Mouse (Mus musculus) MEL (cell line): ENCODE results near the gene Rabgap1l. TPM values are rescaled to one million over a fixed set of nuclear protein-coding genes. Genes with fewer than 3 reads are reported as not detected.

ENCODE experiments used
- DNase-seq: peaks from one replicate; pipeline ENCODE4 v3.0.0; 2011; ENCODE audit warnings: low read depth, low spot score
- H3K27ac ChIP-seq: 2 replicates; pipeline ENCODE4 v1.5.1; 2012; ENCODE audit warnings: low read depth, mild to moderate bottlenecking, control low read depth, low read length, moderate library complexity; ENCODE audit not compliant: control insufficient read depth
- H3K27me3 ChIP-seq, 2 experiments: fragments of 150-350 bp in 1 of 2; sonication (generic) in 1 of 2; 2 replicates each; pipeline ENCODE4 v1.6.1; 2012; ENCODE audit warnings: low read length in 2 of 2, mild to moderate bottlenecking in 2 of 2, improper control_type of control experiment in 1 of 2, moderate library complexity in 1 of 2; ENCODE audit not compliant: insufficient read depth in 2 of 2, control insufficient read depth in 1 of 2
- H3K36me3 ChIP-seq, 2 experiments: 2 replicates each; pipeline ENCODE4 v1.6.1; 2012 to 2014; ENCODE audit warnings: low read length in 2 of 2, improper control_type of control experiment in 1 of 2, inconsistent platforms in 1 of 2, mild to moderate bottlenecking in 1 of 2; ENCODE audit not compliant: insufficient read depth in 2 of 2, control insufficient read depth in 1 of 2
- H3K4me1 ChIP-seq, 2 experiments: fragments of 150-350 bp in 1 of 2; sonication (generic) in 1 of 2; 2 replicates each; pipeline ENCODE4 v1.6.1; 2012; ENCODE audit warnings: low read length in 2 of 2, improper control_type of control experiment in 1 of 2, mild to moderate bottlenecking in 1 of 2; ENCODE audit not compliant: insufficient read depth in 2 of 2, control insufficient read depth in 1 of 2
- H3K4me3 ChIP-seq, 2 experiments: fragments of 150-350 bp in 1 of 2; sonication (generic) in 1 of 2; 2 replicates each; pipeline ENCODE4 v1.5.1; 2012; ENCODE audit warnings: low read depth in 2 of 2, low read length in 2 of 2, mild to moderate bottlenecking in 2 of 2, moderate library complexity in 2 of 2, control low read depth in 1 of 2, improper control_type of control experiment in 1 of 2; ENCODE audit not compliant: control insufficient read depth in 1 of 2, insufficient read depth in 1 of 2
- H3K79me2 ChIP-seq: 2 replicates; pipeline ENCODE4 v1.6.1; 2012; ENCODE audit warnings: mild to moderate bottlenecking, low read length, moderate library complexity; ENCODE audit not compliant: control insufficient read depth, poor library complexity, insufficient read depth
- H3K9ac ChIP-seq: 2 replicates; pipeline ENCODE4 v1.6.1; 2012; ENCODE audit warnings: low read depth, mild to moderate bottlenecking, control low read depth, low read length, moderate library complexity; ENCODE audit not compliant: control insufficient read depth, poor library complexity, severe bottlenecking
- H3K9me3 ChIP-seq: fragments of 150-350 bp; sonication (generic); replicated peaks from 2 replicates; pipeline ENCODE4 v1.6.1; 2012; ENCODE audit warnings: mild to moderate bottlenecking, low read length, improper control_type of control experiment, moderate library complexity; ENCODE audit not compliant: insufficient read depth
- CTCF ChIP-seq, 3 experiments: IDR thresholded peaks in 2 of 3; conservative IDR thresholded peaks in 1 of 3; 2 replicates each; pipeline ENCODE4 v1.5.1; 2011 to 2012; ENCODE audit warnings: low read length in 3 of 3, low read depth in 2 of 3, mild to moderate bottlenecking in 2 of 3, improper control_type of control experiment in 1 of 3, inconsistent platforms in 1 of 3, mixed read lengths in 1 of 3, moderate library complexity in 1 of 3; ENCODE audit not compliant: control insufficient read depth in 1 of 3, insufficient read depth in 1 of 3, poor library complexity in 1 of 3, severe bottlenecking in 1 of 3
- EP300 ChIP-seq, 2 experiments: IDR thresholded peaks; 2 replicates each; pipeline ENCODE4 v1.6.1; 2011; ENCODE audit warnings: improper control_type of control experiment in 2 of 2, low read length in 2 of 2, low read depth in 1 of 2, mild to moderate bottlenecking in 1 of 2
- ETS1 ChIP-seq: IDR thresholded peaks from 2 replicates; pipeline ENCODE4 v1.6.1; 2012; ENCODE audit warnings: low read depth, mild to moderate bottlenecking, inconsistent platforms, low read length, improper control_type of control experiment, moderate library complexity
- HCFC1 ChIP-seq: IDR thresholded peaks from 2 replicates; pipeline ENCODE4 v1.6.1; 2012; ENCODE audit warnings: low read depth, mild to moderate bottlenecking, inconsistent platforms, low read length, improper control_type of control experiment, moderate library complexity
- MAX ChIP-seq: IDR thresholded peaks from 2 replicates; pipeline ENCODE4 v1.6.1; 2011; ENCODE audit warnings: low read length, improper control_type of control experiment
- MEF2A ChIP-seq: IDR thresholded peaks from 2 replicates; pipeline ENCODE4 v1.6.1; 2014; ENCODE audit warnings: low read depth, mild to moderate bottlenecking, inconsistent platforms, low read length, improper control_type of control experiment; ENCODE audit not compliant: poor library complexity, insufficient replicate concordance, severe bottlenecking; ENCODE audit errors: extremely low read depth
- NELFE ChIP-seq: IDR thresholded peaks from 2 replicates; pipeline ENCODE4 v1.6.1; 2011; ENCODE audit warnings: low read depth, low read length, improper control_type of control experiment
- NRF1 ChIP-seq: IDR thresholded peaks from 2 replicates; pipeline ENCODE4 v1.6.1; 2014; ENCODE audit warnings: low read depth, mild to moderate bottlenecking, inconsistent platforms, low read length, improper control_type of control experiment, moderate library complexity; ENCODE audit not compliant: poor library complexity, insufficient read depth, severe bottlenecking
- POLR2AphosphoS2 ChIP-seq: IDR thresholded peaks from 2 replicates; pipeline ENCODE4 v1.6.1; 2011; ENCODE audit warnings: low read length, improper control_type of control experiment
- POLR2AphosphoS5 ChIP-seq: IDR thresholded peaks from 2 replicates; pipeline ENCODE4 v1.6.1; 2012; ENCODE audit warnings: low read depth, borderline replicate concordance, mild to moderate bottlenecking, inconsistent platforms, low read length, moderate library complexity, mixed read lengths
- SIN3A ChIP-seq: IDR thresholded peaks from 2 replicates; pipeline ENCODE4 v1.6.1; 2012; ENCODE audit warnings: low read length, improper control_type of control experiment, inconsistent platforms
- SMC3 ChIP-seq: IDR thresholded peaks from 2 replicates; pipeline ENCODE4 v1.6.1; 2011; ENCODE audit warnings: low read depth, low read length, improper control_type of control experiment
- TCF12 ChIP-seq: IDR thresholded peaks from 2 replicates; pipeline ENCODE4 v1.6.1; 2014; ENCODE audit warnings: low read depth, mild to moderate bottlenecking, inconsistent platforms, low read length, improper control_type of control experiment, moderate library complexity
- ZC3H11A ChIP-seq: IDR thresholded peaks from 2 replicates; pipeline ENCODE4 v1.6.1; 2012; ENCODE audit warnings: low read depth, mild to moderate bottlenecking, inconsistent platforms, low read length, improper control_type of control experiment
- ZMIZ1 ChIP-seq: IDR thresholded peaks from 2 replicates; pipeline ENCODE4 v1.6.1; 2012; ENCODE audit warnings: low read depth, mild to moderate bottlenecking, inconsistent platforms, low read length, improper control_type of control experiment, moderate library complexity
- polyA plus RNA-seq, 2 experiments: library from polyadenylated mRNA; stranded (reverse) in 1 of 2; unstranded in 1 of 2; fragments of >175 nt in 1 of 2; fragments of >200 nt in 1 of 2; gene quantifications; 2 replicates each; pipeline versions ENCODE4 v1.2.1 to v1.2.4; 2012; ENCODE audit warnings: low replicate concordance in 2 of 2, low read depth in 1 of 2; ENCODE audit not compliant: insufficient read length in 2 of 2, insufficient read depth in 1 of 2, missing spikeins in 1 of 2
- total RNA-seq: library from RNA; depleted of rRNA; stranded (reverse); fragments of 300-350 nt; gene quantifications from 2 replicates; pipeline ENCODE4 v1.2.3, GENCODE M21; 2012

The Rabgap1l gene
- total and polyA plus RNA-seq, 3 experiments = 24.1 to 26.2 TPM; not detected in 1

- Histone ChIP-seq H3K9ac (no peak overlapping the region), H3K79me2 (no peaks in the 10 kb centered on the region), H3K36me3 (no peaks in the 10 kb centered on the region), H3K4me1 (no peaks in the 10 kb centered on the region), H3K27ac (no peak overlapping the region), H3K27me3 (no peaks in the 10 kb centered on the region), H3K4me3 (no peak overlapping the region), H3K9me3 (no peaks in the 10 kb centered on the region)
- TF ChIP-seq EP300 (IDR thresholded peaks at IDR 0.05; ENCODE audit: low read depth in 1 of 2, low read length in 2 of 2) = no peak
- no peak for TF ChIP-seq MEF2A
- no peak for TF ChIP-seq CTCF (IDR thresholded peaks at IDR 0.05 in 2 of 3, conservative IDR thresholded peaks at IDR 0.05 in 1 of 3; ENCODE audit: control insufficient read depth in 1 of 3, insufficient read depth in 1 of 3, low read depth in 2 of 3, low read length in 3 of 3, poor library complexity in 1 of 3, severe bottlenecking in 1 of 3)
- DNase-seq = no peak
These were observed 261.6 kb downstream of the Rabgap1l start for GRCm38 (mm10) chr1:160531402-160531801.

GRCm38 (mm10) chr1:160521918-160522317 is 271.1 kb downstream of the Rabgap1l start:
- Histone ChIP-seq H3K27ac (no peak overlapping the region), H3K79me2 (no peaks in the 10 kb centered on the region), H3K27me3 (no peaks in the 10 kb centered on the region), H3K9me3 (no peaks in the 10 kb centered on the region), H3K4me1 (no peaks in the 10 kb centered on the region), H3K36me3 (no peaks in the 10 kb centered on the region), H3K4me3 (no peak overlapping the region), H3K9ac (no peak overlapping the region)
- TF ChIP-seq CTCF (IDR thresholded peaks at IDR 0.05 in 2 of 3, conservative IDR thresholded peaks at IDR 0.05 in 1 of 3; ENCODE audit: control insufficient read depth in 1 of 3, insufficient read depth in 1 of 3, low read depth in 2 of 3, low read length in 3 of 3, poor library complexity in 1 of 3, severe bottlenecking in 1 of 3) = no peak
- TF ChIP-seq POLR2AphosphoS5 = no peak
- TF ChIP-seq ETS1 = no peak
- no peak for TF ChIP-seq POLR2AphosphoS2
- no peak for TF ChIP-seq ZMIZ1
- TF ChIP-seq TCF12 = no peak
- TF ChIP-seq NELFE = no peak
- TF ChIP-seq MAX = no peak
- TF ChIP-seq NRF1 = no peak
- TF ChIP-seq SMC3 = no peak
- TF ChIP-seq SIN3A = no peak
- no peak for TF ChIP-seq ZC3H11A
- no peak for TF ChIP-seq HCFC1
- no peak for DNase-seq

GRCm38 (mm10) chr1:160520665-160521064 is 272.3 kb downstream of the Rabgap1l start:
- no peaks in the 10 kb centered on the region for H3K4me1 ChIP-seq
- TF ChIP-seq MAX = no peak
- H3K36me3 ChIP-seq = no peaks in the 10 kb centered on the region
- H3K27ac ChIP-seq = no peak overlapping the region
- DNase-seq = no peak
- H3K9ac ChIP-seq = no peak overlapping the region
- no peaks in the 10 kb centered on the region for H3K27me3 ChIP-seq
- H3K9me3 ChIP-seq = no peaks in the 10 kb centered on the region
- H3K79me2 ChIP-seq = no peaks in the 10 kb centered on the region
- no peak overlapping the region for H3K4me3 ChIP-seq
